Mouse (Mus musculus): ENCODE measurements around the gene Lcmt1. TPM values are rescaled to one million over a fixed set of nuclear protein-coding genes. Genes with fewer than 3 reads are reported as not detected.

The Lcmt1 gene
- polyA plus RNA-seq, 1 experiment from 2014 or later: 62.0 TPM

- Histone ChIP-seq H3K4me2 (no peak overlapping the region), H3K27me3 (no peaks in the 10 kb centered on the region), H3K36me3 (replicated peaks) (peaks cover 37% of the 10 kb centered on the region), H3K9me3 (no peaks in the 10 kb centered on the region), H3K4me3 (replicated peaks) (no peak overlapping the region), H3K9ac (no peak overlapping the region), H3K4me1 (no peaks in the 10 kb centered on the region), H3K27ac (no peak overlapping the region)
- no peak for ATAC-seq (ENCODE audit: low FRiP score)
- 91% methylated on average over 6 of the region's 6 CpGs for WGBS
These were observed 20.2 kb downstream of the Lcmt1 start for GRCm38 (mm10) chr7:123389686-123390280.

GRCm38 (mm10) chr7:123394271-123394670 lies 24.7 kb downstream of the Lcmt1 start:
- Histone ChIP-seq H3K9me3 (no peaks in the 10 kb centered on the region), H3K4me3 (replicated peaks) (no peak overlapping the region), H3K4me1 (no peaks in the 10 kb centered on the region), H3K27ac (no peak overlapping the region), H3K36me3 (replicated peaks) (peaks cover 14% of the 10 kb centered on the region), H3K4me2 (no peak overlapping the region), H3K9ac (no peak overlapping the region), H3K27me3 (no peaks in the 10 kb centered on the region)
- 93% methylated on average over 6 of the region's 6 CpGs for WGBS
- no peak for ATAC-seq (ENCODE audit: low FRiP score)

- Histone ChIP-seq H3K4me2 (no peak overlapping the region), H3K9ac (no peak overlapping the region), H3K27me3 (no peaks in the 10 kb centered on the region), H3K9me3 (no peaks in the 10 kb centered on the region), H3K27ac (no peak overlapping the region), H3K36me3 (replicated peaks) (peaks cover 12% of the 10 kb centered on the region; the same call in 1 of the 2 replicates), H3K4me3 (replicated peaks) (no peak overlapping the region), H3K4me1 (no peaks in the 10 kb centered on the region)
- WGBS: 91% methylated on average over 5 of the region's 5 CpGs
- ATAC-seq (ENCODE audit: low FRiP score): no peak
These were observed 27.3 kb downstream of the Lcmt1 start for GRCm38 (mm10) chr7:123396900-123397299.

- no peaks in the 10 kb centered on the region for H3K4me1 ChIP-seq
- H3K27me3 ChIP-seq: no peaks in the 10 kb centered on the region
- ATAC-seq (ENCODE audit: low FRiP score): no peak
- WGBS: 86% methylated on average over 8 of the region's 8 CpGs
- no peak overlapping the region for H3K4me3 ChIP-seq (replicated peaks)
- H3K9me3 ChIP-seq: no peaks in the 10 kb centered on the region
- H3K27ac ChIP-seq: no peak overlapping the region
- H3K9ac ChIP-seq: no peak overlapping the region
- H3K4me2 ChIP-seq: no peak overlapping the region
- peaks cover 13% of the 10 kb centered on the region; the same call in 1 of the 2 replicates for H3K36me3 ChIP-seq (replicated peaks)
These were observed 27.8 kb downstream of the Lcmt1 start for GRCm38 (mm10) chr7:123397369-123397768.

- 92% methylated on average over 8 of the region's 8 CpGs for WGBS
- Histone ChIP-seq H3K4me3 (replicated peaks) (no peak overlapping the region), H3K4me2 (no peak overlapping the region), H3K27ac (no peak overlapping the region), H3K9me3 (no peaks in the 10 kb centered on the region), H3K27me3 (no peaks in the 10 kb centered on the region), H3K4me1 (no peaks in the 10 kb centered on the region), H3K36me3 (replicated peaks) (peaks cover 14% of the 10 kb centered on the region; the same call in 1 of the 2 replicates), H3K9ac (no peak overlapping the region)
- ATAC-seq (ENCODE audit: low FRiP score): no peak
These were observed 28.3 kb downstream of the Lcmt1 start for GRCm38 (mm10) chr7:123397931-123398330.

GRCm38 (mm10) chr7:123398828-123399227 lies 29.2 kb downstream of the Lcmt1 start:
- Histone ChIP-seq H3K27me3 (no peaks in the 10 kb centered on the region), H3K4me1 (no peaks in the 10 kb centered on the region), H3K36me3 (replicated peaks) (peaks cover 18% of the 10 kb centered on the region; the same call in 1 of the 2 replicates), H3K9me3 (no peaks in the 10 kb centered on the region), H3K27ac (no peak overlapping the region), H3K4me2 (no peak overlapping the region), H3K9ac (no peak overlapping the region), H3K4me3 (replicated peaks) (no peak overlapping the region)
- ATAC-seq (ENCODE audit: low FRiP score): 0 out of 2 replicates have a peak, but pooled peaks have one; percentile 33
- 28% methylated on average over 7 of the region's 7 CpGs for WGBS

- Histone ChIP-seq H3K9me3 (no peaks in the 10 kb centered on the region), H3K4me1 (no peaks in the 10 kb centered on the region), H3K27ac (no peak overlapping the region), H3K4me3 (replicated peaks) (no peak overlapping the region), H3K27me3 (no peaks in the 10 kb centered on the region), H3K4me2 (no peak overlapping the region), H3K9ac (no peak overlapping the region), H3K36me3 (replicated peaks) (peaks cover 23% of the 10 kb centered on the region; the same call in 1 of the 2 replicates)
- no peak for ATAC-seq (ENCODE audit: low FRiP score)
- 91% methylated on average over 4 of the region's 4 CpGs for WGBS
These were observed 29.7 kb downstream of the Lcmt1 start for GRCm38 (mm10) chr7:123399286-123399685.

GRCm38 (mm10) chr7:123401121-123401520 lies 31.5 kb downstream of the Lcmt1 start:
- Histone ChIP-seq H3K4me2 (no peak overlapping the region), H3K36me3 (replicated peaks) (peaks cover 32% of the 10 kb centered on the region), H3K27ac (no peak overlapping the region), H3K4me1 (no peaks in the 10 kb centered on the region), H3K4me3 (replicated peaks) (no peak overlapping the region), H3K9me3 (no peaks in the 10 kb centered on the region), H3K9ac (no peak overlapping the region), H3K27me3 (no peaks in the 10 kb centered on the region)
- WGBS: 77% methylated on average over 3 of the region's 3 CpGs
- no peak for ATAC-seq (ENCODE audit: low FRiP score)

- no peak overlapping the region for H3K4me3 ChIP-seq (replicated peaks)
- no peak overlapping the region for H3K27ac ChIP-seq
- H3K4me1 ChIP-seq: no peaks in the 10 kb centered on the region
- ATAC-seq (ENCODE audit: low FRiP score): no peak
- peaks cover 37% of the 10 kb centered on the region for H3K36me3 ChIP-seq (replicated peaks)
- H3K9me3 ChIP-seq: no peaks in the 10 kb centered on the region
- no peak overlapping the region for H3K4me2 ChIP-seq
- 95% methylated on average over 6 of the region's 6 CpGs for WGBS
- H3K9ac ChIP-seq: no peak overlapping the region
- H3K27me3 ChIP-seq: no peaks in the 10 kb centered on the region
These were observed 34.6 kb downstream of the Lcmt1 start for GRCm38 (mm10) chr7:123404198-123404597.

GRCm38 (mm10) chr7:123405619-123406018 lies 36.0 kb downstream of the Lcmt1 start:
- H3K36me3 ChIP-seq (replicated peaks): peaks cover 37% of the 10 kb centered on the region
- WGBS: 92% methylated on average over 3 of the region's 3 CpGs
- ATAC-seq (ENCODE audit: low FRiP score): no peak

GRCm38 (mm10) chr7:123406988-123407387 lies 37.4 kb downstream of the Lcmt1 start:
- Histone ChIP-seq H3K36me3 (replicated peaks) (peaks cover 47% of the 10 kb centered on the region), H3K9ac (no peak overlapping the region), H3K27ac (no peak overlapping the region), H3K4me1 (no peaks in the 10 kb centered on the region), H3K4me2 (no peak overlapping the region), H3K4me3 (replicated peaks) (no peak overlapping the region), H3K27me3 (no peaks in the 10 kb centered on the region), H3K9me3 (no peaks in the 10 kb centered on the region)
- no peak for ATAC-seq (ENCODE audit: low FRiP score)
- 75% methylated on average over 4 of the region's 4 CpGs for WGBS

More at GRCm38 (mm10) chr7:123405619-123406018, 36.0 kb downstream of the Lcmt1 start:
- no peaks in the 10 kb centered on the region for H3K9me3 ChIP-seq
- no peaks in the 10 kb centered on the region for H3K27me3 ChIP-seq
- no peak overlapping the region for H3K27ac ChIP-seq
- H3K4me2 ChIP-seq: no peak overlapping the region
- H3K9ac ChIP-seq: no peak overlapping the region
- no peak overlapping the region for H3K4me3 ChIP-seq (replicated peaks)
- no peaks in the 10 kb centered on the region for H3K4me1 ChIP-seq

GRCm38 (mm10) chr7:123410502-123410901 lies 40.9 kb downstream of the Lcmt1 start:
- no peaks in the 10 kb centered on the region for H3K9me3 ChIP-seq

GRCm38 (mm10) chr7:123411109-123411508 lies 41.5 kb downstream of the Lcmt1 start:
- no peak for ATAC-seq (ENCODE audit: low FRiP score)
- Histone ChIP-seq H3K27me3 (no peaks in the 10 kb centered on the region), H3K9ac (no peak overlapping the region), H3K27ac (no peak overlapping the region), H3K36me3 (replicated peaks) (peaks cover 33% of the 10 kb centered on the region), H3K9me3 (no peaks in the 10 kb centered on the region), H3K4me3 (replicated peaks) (no peak overlapping the region), H3K4me1 (no peaks in the 10 kb centered on the region), H3K4me2 (no peak overlapping the region)
- 90% methylated on average over 1 of the region's 1 CpGs for WGBS

More at GRCm38 (mm10) chr7:123410502-123410901, 40.9 kb downstream of the Lcmt1 start:
- Histone ChIP-seq H3K4me2 (no peak overlapping the region), H3K27me3 (no peaks in the 10 kb centered on the region), H3K4me1 (no peaks in the 10 kb centered on the region), H3K9ac (no peak overlapping the region), H3K27ac (no peak overlapping the region), H3K4me3 (replicated peaks) (no peak overlapping the region), H3K36me3 (replicated peaks) (peaks cover 33% of the 10 kb centered on the region)
- ATAC-seq (ENCODE audit: low FRiP score): no peak
- 93% methylated on average over 7 of the region's 7 CpGs for WGBS

All from forebrain, embryonic 12.5 days (tissue).